Mouse (Mus musculus): ENCODE results near the gene 2010003K11Rik.
"Not testable (repeated sequence)": the region's sequence is repeated elsewhere in the genome, so short reads cannot be mapped to it uniquely, and the experiment has no call there.

Gene 2010003K11Rik

GRCm38 (mm10) chr19:4456227-4456626 lies 42.2 kb downstream of the 2010003K11Rik start:
- peak; percentile 43 for DNase-seq (ENCODE audit: low spot score)

- DNase-seq (ENCODE audit: low spot score) = no peak
Observed at GRCm38 (mm10) chr19:4455071-4455800, 43.1 kb downstream of the 2010003K11Rik start.

GRCm38 (mm10) chr19:4454040-4454439 lies 44.3 kb downstream of the 2010003K11Rik start:
- DNase-seq (ENCODE audit: low spot score) = not testable (repeated sequence)

- no peak for DNase-seq (ENCODE audit: low spot score)
Observed at GRCm38 (mm10) chr19:4452525-4452924, 45.9 kb downstream of the 2010003K11Rik start.

- DNase-seq (ENCODE audit: low spot score) = no peak
Observed at GRCm38 (mm10) chr19:4451965-4452364, 46.4 kb downstream of the 2010003K11Rik start.

GRCm38 (mm10) chr19:4451098-4451497 lies 47.3 kb downstream of the 2010003K11Rik start:
- no peak for DNase-seq (ENCODE audit: low spot score)

- DNase-seq (ENCODE audit: low spot score) = no peak
Observed at GRCm38 (mm10) chr19:4450666-4451065, 47.7 kb downstream of the 2010003K11Rik start.

GRCm38 (mm10) chr19:4449230-4449629 lies 49.2 kb downstream of the 2010003K11Rik start:
- no peak for DNase-seq (ENCODE audit: low spot score)

GRCm38 (mm10) chr19:4447445-4447844 lies 50.9 kb downstream of the 2010003K11Rik start:
- DNase-seq (ENCODE audit: low spot score) = no peak

Data from ovary, postnatal 10 days (tissue).